Mouse (Mus musculus) liver, adult 2 months (tissue): ENCODE data around the gene Iqck.

ENCODE experiments used
- CTCF ChIP-seq: fragments of 200-500 bp; IDR thresholded peaks from 2 replicates; pipeline ENCODE4 v1.5.1; 2011; ENCODE audit warnings: low read depth, low read length, control low read depth
- POLR2A ChIP-seq: fragments of 200-500 bp; IDR thresholded peaks from 2 replicates; pipeline ENCODE4 v1.6.1; 2011; ENCODE audit warnings: low read length, control low read depth; ENCODE audit not compliant: insufficient read depth; ENCODE audit errors: extremely low read depth

DNA sequence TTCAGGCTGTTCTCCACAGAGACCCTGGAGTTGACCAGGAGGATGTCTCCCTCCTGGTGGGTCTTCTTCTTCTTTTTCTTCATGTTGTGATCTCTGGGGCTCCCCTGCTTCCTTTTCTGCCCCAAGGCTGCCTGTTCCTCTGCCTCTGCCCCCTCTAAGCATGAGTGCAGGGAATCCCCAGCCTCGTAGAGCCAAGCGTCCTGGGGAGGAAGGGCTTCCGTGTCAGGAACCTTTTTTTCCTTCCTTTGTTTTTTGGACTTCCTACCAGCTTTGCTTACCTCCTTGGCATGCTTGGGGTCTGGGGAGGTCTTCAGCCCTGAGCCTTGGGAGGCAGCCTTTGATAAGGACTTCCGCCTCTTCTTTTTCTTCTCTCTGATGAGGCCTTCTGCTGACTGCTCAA is 2.9 kb upstream of the Iqck start:
- TF ChIP-seq CTCF (no peak), POLR2A (no peak)
